Mouse (Mus musculus): ENCODE results near the gene 5730455P16Rik.
"Not testable (repeated sequence)": the region's sequence is repeated elsewhere in the genome, so short reads cannot be mapped to it uniquely, and the experiment has no call there.

Gene 5730455P16Rik

GRCm38 (mm10) chr11:80377712-80378451, at the start of gene 5730455P16Rik:
Gene 5730455P16Rik (minus strand): TSS chr11:80378034.
- in situ Hi-C loops (cut with MboI, MseI): loop anchor here (25.0 kb wide), 1 partner anchor 366 kb away; no protein-coding TSS in a partner anchor

- in situ Hi-C loops (cut with MboI, MseI): not testable (repeated sequence)
These were observed 48.4 kb upstream of the 5730455P16Rik start for GRCm38 (mm10) chr11:80426029-80426813.

- in situ Hi-C loops (cut with MboI, MseI): no loop called here
These were observed 47.5 kb upstream of the 5730455P16Rik start for GRCm38 (mm10) chr11:80425247-80425778.

- in situ Hi-C loops (cut with MboI, MseI): no loop called here
These were observed 46.9 kb upstream of the 5730455P16Rik start for GRCm38 (mm10) chr11:80424691-80425090.

- in situ Hi-C loops (cut with MboI, MseI): no loop called here
These were observed 43.7 kb upstream of the 5730455P16Rik start for GRCm38 (mm10) chr11:80421421-80422047.

- in situ Hi-C loops (cut with MboI, MseI): no loop called here
These were observed 42.6 kb upstream of the 5730455P16Rik start for GRCm38 (mm10) chr11:80420202-80420984.

GRCm38 (mm10) chr11:80419743-80420142, 41.9 kb upstream of the 5730455P16Rik start:
- in situ Hi-C loops (cut with MboI, MseI): no loop called here

GRCm38 (mm10) chr11:80417085-80417484, 39.3 kb upstream of the 5730455P16Rik start:
- in situ Hi-C loops (cut with MboI, MseI): no loop called here

GRCm38 (mm10) chr11:80410377-80410776, 32.5 kb upstream of the 5730455P16Rik start:
- in situ Hi-C loops (cut with MboI, MseI): no loop called here

GRCm38 (mm10) chr11:80407878-80408277, 30.0 kb upstream of the 5730455P16Rik start:
- in situ Hi-C loops (cut with MboI, MseI): not testable (repeated sequence)

- in situ Hi-C loops (cut with MboI, MseI): loop anchor here (10.0 to 25.0 kb wide), 2 partner anchors 68 to 384 kb away; no protein-coding TSS in a partner anchor
These were observed 18.8 kb upstream of the 5730455P16Rik start for GRCm38 (mm10) chr11:80396617-80397016.

- in situ Hi-C loops (cut with MboI, MseI): loop anchor here (10.0 to 25.0 kb wide), 2 partner anchors 69 to 384 kb away; no protein-coding TSS in a partner anchor
These were observed 18.1 kb upstream of the 5730455P16Rik start for GRCm38 (mm10) chr11:80395930-80396329.

- in situ Hi-C loops (cut with MboI, MseI): loop anchor here (10.0 to 25.0 kb wide), 2 partner anchors 73 to 379 kb away; no protein-coding TSS in a partner anchor
These were observed 13.7 kb upstream of the 5730455P16Rik start for GRCm38 (mm10) chr11:80391407-80392120.

GRCm38 (mm10) chr11:80389885-80390284, 12.1 kb upstream of the 5730455P16Rik start:
- in situ Hi-C loops (cut with MboI, MseI): loop anchor here (10.0 to 25.0 kb wide), 2 partner anchors 75 to 378 kb away; no protein-coding TSS in a partner anchor

- in situ Hi-C loops (cut with MboI, MseI): loop anchor here (25.0 kb wide), 1 partner anchor 374 kb away; no protein-coding TSS in a partner anchor
These were observed 9.0 kb upstream of the 5730455P16Rik start for GRCm38 (mm10) chr11:80386790-80387189.

- in situ Hi-C loops (cut with MboI, MseI): loop anchor here (25.0 kb wide), 1 partner anchor 373 kb away; no protein-coding TSS in a partner anchor
These were observed 7.2 kb upstream of the 5730455P16Rik start for GRCm38 (mm10) chr11:80385055-80385454.

- in situ Hi-C loops (cut with MboI, MseI): loop anchor here (25.0 kb wide), 1 partner anchor 372 kb away; no protein-coding TSS in a partner anchor
These were observed 6.6 kb upstream of the 5730455P16Rik start for GRCm38 (mm10) chr11:80384461-80384860.

GRCm38 (mm10) chr11:80383626-80384046, 5.8 kb upstream of the 5730455P16Rik start:
- in situ Hi-C loops (cut with MboI, MseI): loop anchor here (25.0 kb wide), 1 partner anchor 371 kb away; no protein-coding TSS in a partner anchor

GRCm38 (mm10) chr11:80383019-80383625, 5.3 kb upstream of the 5730455P16Rik start, which contains the start of gene Zfp207:
Gene Zfp207 (plus strand): TSS chr11:80383279.
- in situ Hi-C loops (cut with MboI, MseI): loop anchor here (25.0 kb wide), 1 partner anchor 371 kb away; no protein-coding TSS in a partner anchor
